ENCODE assay signal across 8 mouse cellular contexts in genomic region chr13:98016923-98017588, GRCm38 (mm10).
A peak's percentile ranks its signal among the peaks of the same experiment; 100 is the strongest.
DNase-seq lines count a peak whose midpoint lies in the region; ATAC-seq lines count a peak whose summit lies in the region.

No protein-coding gene starts in this region.

- no peak for DNase-seq in liver, embryonic 11.5 days (ENCODE audit: low spot score)
- no peak for DNase-seq in liver
- peak; percentile 43 for DNase-seq in forelimb bud, embryonic 11.5 days (ENCODE audit: low read depth, low spot score)
- DNase-seq in kidney, postnatal 10 days: peak; percentile 56
- DNase-seq in lung, postnatal 36 days: peak; percentile 46
- DNase-seq in spleen, postnatal 36 days (ENCODE audit: low spot score in 2 of 2): no peak
- DNase-seq in adrenal gland, postnatal 14 days: no peak
- no peak for DNase-seq in urinary bladder, postnatal 10 days (ENCODE audit: low spot score)

- 29% methylated on average over 12 of the region's 12 CpGs for WGBS in liver, embryonic 11.5 days

- no peaks in the 10 kb centered on the region for H3K4me1 ChIP-seq in liver, embryonic 11.5 days (replicated peaks; ENCODE audit: control insufficient read depth, insufficient read depth, low read length)

- no peak overlapping the region for H3K27ac ChIP-seq in liver, embryonic 11.5 days (ENCODE audit: low read depth, low read length)

- H3K9me3 ChIP-seq in liver, embryonic 11.5 days (ENCODE audit: control insufficient read depth, low read length): no peaks in the 10 kb centered on the region

- H3K4me3 ChIP-seq in liver, embryonic 11.5 days (ENCODE audit: low read depth, low read length): peak overlapping the region; percentile 41

- H3K27me3 ChIP-seq in liver, embryonic 11.5 days (replicated peaks; ENCODE audit: control insufficient read depth, insufficient read depth, low read length): peaks cover 13% of the 10 kb centered on the region

- no peaks in the 10 kb centered on the region for H3K36me3 ChIP-seq in liver, embryonic 11.5 days (ENCODE audit: control insufficient read depth, insufficient read depth, low read length)

- peak overlapping the region; percentile 66 for H3K4me2 ChIP-seq in liver, embryonic 11.5 days

- H3K9ac ChIP-seq in liver, embryonic 11.5 days (ENCODE audit: low read depth, low read length): peak overlapping the region; percentile 25; the same call in 1 of the 2 replicates

- no peak for ATAC-seq in liver, embryonic 11.5 days (replicated peaks; ENCODE audit: low FRiP score)

Comparison
In these comparisons a context has a peak if more than half of its experiments do, and no peak if none do; other contexts are left out.
1. DNase-seq: peak in forelimb bud, embryonic 11.5 days (single experiment), kidney, postnatal 10 days (single experiment) and lung, postnatal 36 days (single experiment); none in liver, embryonic 11.5 days (single experiment), liver (single experiment), spleen, postnatal 36 days (0 of 2), adrenal gland, postnatal 14 days (single experiment) and urinary bladder, postnatal 10 days (single experiment).